Mouse (Mus musculus) brown adipose tissue, adult 24 weeks (tissue): ENCODE measurements at regions not wholly inside any gene's neighbourhood (a gene's known extent, or its start where the extent isn't known, plus 50 kb on each side); places are given as distances from the start of the nearest gene placed in this dataset.

Experiments used
- H3K27ac ChIP-seq: fragments of 200-500 bp; replicated peaks from 2 replicates; pipeline ENCODE4 v1.5.1; 2012; ENCODE audit warnings: low read depth, mild to moderate bottlenecking, low read length
- H3K4me1 ChIP-seq: fragments of 200-500 bp; 2 replicates; pipeline ENCODE4 v1.6.1; 2012; ENCODE audit warnings: low read length, mixed read lengths; ENCODE audit not compliant: control insufficient read depth, insufficient read depth, insufficient read length
- H3K4me3 ChIP-seq: fragments of 200-500 bp; 2 replicates; pipeline ENCODE4 v1.5.1; 2012; ENCODE audit warnings: low read depth, mild to moderate bottlenecking, low read length, moderate library complexity; ENCODE audit not compliant: insufficient read depth

DNA sequence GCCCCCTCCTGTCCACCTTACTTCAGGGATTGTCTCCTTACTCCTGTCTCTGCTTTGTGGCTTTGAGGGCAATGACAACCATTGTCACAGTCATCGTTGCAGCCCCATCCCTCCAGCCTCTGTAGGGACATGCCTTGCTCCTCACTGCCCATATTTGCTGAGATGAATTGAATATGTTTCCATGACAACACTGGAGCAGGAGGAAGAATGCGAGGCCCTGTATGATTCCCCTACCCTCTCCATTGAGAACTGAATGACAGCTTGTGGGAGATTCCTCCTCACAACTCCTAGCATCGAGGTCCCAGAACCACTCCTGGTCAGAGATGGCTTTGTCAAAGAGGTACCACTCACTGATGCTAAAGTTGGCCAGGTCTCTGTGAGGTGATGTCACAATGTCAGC is 132.2 kb downstream of the Kdr start:
- Histone ChIP-seq H3K4me3 (no peak overlapping the region), H3K4me1 (no peaks in the 10 kb centered on the region)

DNA sequence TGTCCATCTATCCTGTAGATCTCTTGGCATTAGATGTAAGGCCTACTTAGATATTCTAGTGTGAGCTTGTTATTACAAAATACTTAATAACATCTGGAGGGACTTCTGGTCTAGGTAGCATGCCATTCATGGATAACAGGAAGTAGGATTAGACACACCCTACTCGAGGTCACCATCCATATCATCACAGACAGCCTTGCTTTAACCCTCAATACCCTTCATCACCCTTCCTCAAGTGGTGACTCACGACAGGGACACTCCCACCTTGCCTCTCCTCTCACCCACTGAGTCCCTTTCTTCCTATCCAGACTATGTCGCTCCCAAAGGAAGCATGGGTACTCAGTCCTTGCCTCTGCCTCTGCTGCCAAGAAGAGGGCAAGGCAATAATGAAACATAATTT is 134.5 kb downstream of the Kdr start:
- no peak overlapping the region for H3K27ac ChIP-seq
- H3K4me3 ChIP-seq, result no peak overlapping the region
- 0 out of 2 replicates have a peak, but pooled peaks cover 3% of the 10 kb centered on the region for H3K4me1 ChIP-seq

More for the DNA sequence above, 132.2 kb downstream of the Kdr start:
- H3K27ac ChIP-seq, result no peak overlapping the region

- no peak overlapping the region for H3K27ac ChIP-seq
These were observed 137.8 kb downstream of the Kdr start for GRCm38 (mm10) chr5:75840421-75840820.

DNA sequence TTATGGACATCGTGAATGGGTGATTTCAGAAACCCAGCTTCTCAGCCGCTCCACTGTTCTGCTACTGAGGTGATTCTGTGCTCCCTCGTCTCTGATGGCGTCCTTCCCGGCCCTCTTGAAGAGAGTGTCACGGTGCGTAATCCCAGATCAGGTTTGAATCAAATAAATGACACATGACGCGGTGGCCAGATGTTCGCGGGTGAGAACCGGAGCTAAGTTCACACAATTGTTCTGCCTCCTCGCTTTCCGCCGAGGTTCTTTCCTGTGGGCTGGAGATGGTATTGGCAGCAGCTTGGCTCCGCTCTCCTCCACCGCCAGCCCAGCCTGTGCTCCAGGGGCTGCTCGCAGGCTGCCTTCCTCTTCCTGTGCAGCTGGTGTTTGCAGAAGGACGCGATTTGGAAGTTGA is 142.7 kb downstream of the Kdr start:
- H3K4me3 ChIP-seq, result peak overlapping the region; percentile 44
- H3K4me1 ChIP-seq, result peaks cover 14% of the 10 kb centered on the region
- peak overlapping the region; percentile 99 for H3K27ac ChIP-seq

More at GRCm38 (mm10) chr5:75840421-75840820, 137.8 kb downstream of the Kdr start:
- peaks cover 7% of the 10 kb centered on the region; the same call in 1 of the 2 replicates for H3K4me1 ChIP-seq
- H3K4me3 ChIP-seq, result no peak overlapping the region

GRCm38 (mm10) chr5:75834766-75835555 is 143.3 kb downstream of the Kdr start:
- peak overlapping the region; percentile 44 for H3K4me3 ChIP-seq
- H3K27ac ChIP-seq, result peak overlapping the region; percentile 99

GRCm38 (mm10) chr5:75832341-75832740 is 145.9 kb downstream of the Kdr start:
- H3K4me1 ChIP-seq, result peaks cover 19% of the 10 kb centered on the region
- H3K4me3 ChIP-seq, result no peak overlapping the region
- no peak overlapping the region for H3K27ac ChIP-seq

More at GRCm38 (mm10) chr5:75834766-75835555, 143.3 kb downstream of the Kdr start:
- H3K4me1 ChIP-seq, result peaks cover 18% of the 10 kb centered on the region

- no peak overlapping the region for H3K4me3 ChIP-seq
- peaks cover 25% of the 10 kb centered on the region for H3K4me1 ChIP-seq
- H3K27ac ChIP-seq, result no peak overlapping the region
These were observed 148.2 kb downstream of the Kdr start for GRCm38 (mm10) chr5:75829850-75830625.

- H3K4me1 ChIP-seq, result peaks cover 21% of the 10 kb centered on the region
- H3K27ac ChIP-seq, result no peak overlapping the region
- H3K4me3 ChIP-seq, result no peak overlapping the region
These were observed 149.9 kb downstream of the Kdr start for GRCm38 (mm10) chr5:75828332-75828731.

DNA sequence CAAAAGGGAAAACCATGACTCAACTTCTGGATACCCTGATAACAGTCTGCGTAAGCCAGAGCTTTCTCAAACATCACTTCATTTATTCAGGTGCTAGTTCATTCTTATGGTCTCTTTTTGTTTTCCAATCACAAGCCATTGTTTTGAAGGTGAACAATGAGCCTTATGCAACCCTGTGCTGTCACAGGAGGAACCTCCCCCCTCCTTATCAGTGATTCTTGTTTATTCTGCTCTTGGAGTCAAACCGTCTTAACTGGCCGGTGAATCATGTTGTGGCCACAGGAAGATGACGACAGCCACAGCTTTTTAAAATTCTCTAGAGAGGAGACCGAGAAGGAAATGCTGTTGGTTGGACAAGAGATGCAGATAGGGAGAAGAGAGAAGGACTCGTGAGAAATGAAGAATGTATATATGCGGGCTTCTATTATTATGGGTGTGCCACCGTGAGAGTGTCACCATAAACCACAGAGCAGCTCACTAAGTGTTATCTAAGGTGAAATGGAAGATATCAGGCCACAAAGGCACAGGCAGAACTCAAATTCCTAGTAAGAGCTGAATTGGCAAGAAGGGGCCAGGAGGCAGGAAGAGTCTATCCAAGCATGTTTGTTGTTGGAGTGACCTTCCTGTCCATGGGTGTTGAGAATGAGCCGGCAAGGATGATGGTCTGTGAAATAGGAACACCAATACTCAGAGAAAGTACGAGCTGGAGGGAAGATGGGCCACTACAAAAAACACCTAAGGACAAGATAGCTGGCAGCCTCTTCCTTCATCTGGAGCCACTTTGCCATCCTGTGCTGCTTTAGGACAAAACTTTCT is 151.8 kb downstream of the Kdr start:
- H3K27ac ChIP-seq, result peak overlapping the region; percentile 92
- H3K4me1 ChIP-seq, result peaks cover 21% of the 10 kb centered on the region
- no peak overlapping the region for H3K4me3 ChIP-seq

DNA sequence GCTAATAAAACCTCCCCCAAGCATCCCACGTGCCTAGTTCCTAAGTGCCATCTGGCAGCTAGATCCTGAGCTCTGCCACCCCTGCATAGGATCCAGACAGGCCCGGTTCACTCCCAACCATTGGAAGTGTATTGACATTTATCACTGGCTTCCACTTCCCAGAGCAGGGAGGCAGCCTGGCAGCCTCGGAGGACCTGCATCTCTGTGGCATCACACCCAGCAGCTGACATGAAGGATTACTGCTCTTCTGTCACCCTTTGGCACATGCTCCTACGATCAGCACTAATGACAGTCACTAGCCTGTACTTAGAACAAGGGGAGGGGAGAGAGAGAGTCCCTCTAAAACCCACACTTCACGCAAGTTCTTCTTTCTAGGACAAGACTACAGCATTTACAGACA is 152.7 kb downstream of the Kdr start:
- Histone ChIP-seq H3K27ac (peak overlapping the region; percentile 92), H3K4me3 (no peak overlapping the region), H3K4me1 (peaks cover 20% of the 10 kb centered on the region)

DNA sequence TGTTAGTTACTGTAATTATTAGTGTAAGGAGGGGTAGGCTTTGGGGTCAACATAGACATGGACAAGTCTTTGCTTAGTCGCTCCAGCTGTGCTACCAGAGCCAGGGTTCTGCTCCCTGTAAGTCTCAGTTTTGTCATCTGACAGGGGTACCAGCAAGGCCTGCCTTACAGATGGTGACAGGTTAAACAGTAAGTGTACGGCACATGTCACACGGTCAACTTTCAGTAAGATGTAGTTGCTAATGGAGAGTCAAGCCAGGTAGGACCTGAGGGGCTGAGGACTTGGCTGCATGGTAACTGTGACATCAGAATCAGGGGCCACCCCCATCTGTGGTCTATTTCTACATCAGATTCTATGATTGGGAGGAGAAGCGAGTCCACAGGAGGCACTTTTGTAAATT is 153.6 kb downstream of the Kdr start:
- no peak overlapping the region for H3K4me3 ChIP-seq
- H3K4me1 ChIP-seq, result peaks cover 13% of the 10 kb centered on the region
- H3K27ac ChIP-seq, result no peak overlapping the region

GRCm38 (mm10) chr5:75823646-75824045 is 154.6 kb downstream of the Kdr start:
- H3K4me3 ChIP-seq, result no peak overlapping the region
- no peak overlapping the region for H3K27ac ChIP-seq
- H3K4me1 ChIP-seq, result peaks cover 12% of the 10 kb centered on the region

GRCm38 (mm10) chr5:75817396-75817795 is 160.9 kb downstream of the Kdr start:
- Histone ChIP-seq H3K27ac (no peak overlapping the region), H3K4me3 (no peak overlapping the region), H3K4me1 (peaks cover 7% of the 10 kb centered on the region)

- peaks cover 7% of the 10 kb centered on the region for H3K4me1 ChIP-seq
- peak overlapping the region; percentile 78 for H3K27ac ChIP-seq
- H3K4me3 ChIP-seq, result no peak overlapping the region
These were observed 163.8 kb downstream of the Kdr start for GRCm38 (mm10) chr5:75814393-75814984.
